Mouse (Mus musculus) midbrain, embryonic 14.5 days (tissue): ENCODE results near the gene Slc15a1. TPM values are rescaled to one million over a fixed set of nuclear protein-coding genes. Genes with fewer than 3 reads are reported as not detected.

Experiments used
- ATAC-seq: fragments of 200-750 bp; cut with Nextera tagmentation; 2 replicates; pipeline ENCODE4 v1.8.0; 2017; ENCODE audit warnings: moderate number of reproducible peaks, moderate library complexity; ENCODE audit not compliant: low FRiP score, low TSS enrichment
- DNase-seq: peaks from one replicate; pipeline ENCODE4 v3.0.0-alpha.2; 2015
- H3K27ac ChIP-seq: fragments of 300-500 bp; sonication (generic); replicated peaks from 2 replicates; pipeline ENCODE4 v1.5.1; 2014; ENCODE audit warnings: mild to moderate bottlenecking, low read depth, low read length, moderate library complexity
- H3K27me3 ChIP-seq: fragments of 300-500 bp; sonication (generic); 2 replicates; pipeline ENCODE4 v1.6.1; 2014; ENCODE audit warnings: low read length, control low read depth, mixed read lengths; ENCODE audit not compliant: control insufficient read depth, insufficient read depth
- H3K36me3 ChIP-seq: fragments of 300-500 bp; sonication (generic); 2 replicates; pipeline ENCODE4 v1.6.1; 2014; ENCODE audit warnings: low read length, control low read depth; ENCODE audit not compliant: control insufficient read depth, insufficient read depth
- H3K4me1 ChIP-seq: fragments of 300-500 bp; sonication (generic); 2 replicates; pipeline ENCODE4 v1.6.1; 2014; ENCODE audit warnings: mild to moderate bottlenecking, antibody characterized with exemption, low read length, control low read depth; ENCODE audit not compliant: control insufficient read depth, insufficient read depth
- H3K4me2 ChIP-seq: fragments of 300-500 bp; sonication (generic); 2 replicates; pipeline ENCODE4 v1.6.1; 2014; ENCODE audit warnings: mild to moderate bottlenecking, low read length, moderate library complexity
- H3K4me3 ChIP-seq: fragments of 300-500 bp; sonication (generic); replicated peaks from 2 replicates; pipeline ENCODE4 v1.5.1; 2014; ENCODE audit warnings: low read depth, low read length
- H3K9ac ChIP-seq: fragments of 300-500 bp; sonication (generic); replicated peaks from 2 replicates; pipeline ENCODE4 v1.6.1; 2014; ENCODE audit warnings: mild to moderate bottlenecking, low read length, moderate library complexity
- H3K9me3 ChIP-seq: fragments of 300-500 bp; sonication (generic); 2 replicates; pipeline ENCODE4 v1.6.1; 2016; ENCODE audit warnings: low read length, control low read depth, mixed read lengths; ENCODE audit not compliant: control insufficient read depth
- WGBS: fragments of 180-500 bp; shearing (Covaris S2); extraction: QIAGEN DNeasy Blood & Tissue Kit; methylation state at CpG from one replicate; pipeline ENCODE4 v1.1.7; 2014; 5-methylcytosine and 5-hydroxymethylcytosine counted together
- polyA plus RNA-seq: library from polyadenylated mRNA; unstranded; fragments of >200 nt; fragmentation: Nextera tagmentation; extraction: Ambion mirVana; gene quantifications from 2 replicates; pipeline ENCODE4 v1.2.1, GENCODE M21; 2014

The Slc15a1 gene
- polyA plus RNA-seq, 1 experiment from 2014 or later, result not detected

DNA sequence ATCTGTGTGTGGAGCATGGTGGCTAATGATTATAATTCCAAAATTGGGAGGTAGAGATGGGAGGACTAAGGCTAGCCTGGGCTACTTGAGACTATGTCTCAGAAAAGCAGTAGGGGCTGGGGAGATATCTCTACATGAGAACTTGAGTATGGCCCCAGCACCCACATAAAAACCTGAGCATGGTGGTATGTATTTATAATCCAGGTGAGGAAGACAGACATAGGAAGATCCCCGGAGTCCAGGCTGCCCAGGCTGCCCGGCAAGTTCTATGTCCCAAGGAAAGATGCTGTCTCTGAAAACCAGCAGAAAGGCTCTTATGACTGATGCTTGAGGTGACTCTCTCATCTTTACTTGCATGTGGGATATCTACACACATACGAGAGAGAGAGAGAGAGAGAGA lies 68.6 kb downstream of the Slc15a1 start:
- ATAC-seq (no peak), DNase-seq (no peak)
- Histone ChIP-seq H3K4me2 (no peak overlapping the region), H3K9ac (no peak overlapping the region), H3K36me3 (no peaks in the 10 kb centered on the region), H3K4me1 (no peaks in the 10 kb centered on the region), H3K27me3 (no peaks in the 10 kb centered on the region), H3K27ac (no peak overlapping the region), H3K9me3 (no peaks in the 10 kb centered on the region), H3K4me3 (no peak overlapping the region)
- WGBS, result 92% methylated on average over 3 of the region's 3 CpGs

GRCm38 (mm10) chr14:121435794-121436193 lies 69.3 kb downstream of the Slc15a1 start:
- ATAC-seq (no peak), DNase-seq (no peak)
- Histone ChIP-seq H3K4me2 (no peak overlapping the region), H3K4me1 (no peaks in the 10 kb centered on the region), H3K4me3 (no peak overlapping the region), H3K36me3 (no peaks in the 10 kb centered on the region), H3K27me3 (no peaks in the 10 kb centered on the region), H3K9me3 (no peaks in the 10 kb centered on the region), H3K27ac (no peak overlapping the region), H3K9ac (no peak overlapping the region)
- 63% methylated on average over 6 of the region's 6 CpGs for WGBS

GRCm38 (mm10) chr14:121431261-121431660 lies 73.8 kb downstream of the Slc15a1 start:
- DNase-seq (no peak), ATAC-seq (no peak)
- H3K4me2 ChIP-seq, result no peak overlapping the region
- no peaks in the 10 kb centered on the region for H3K4me1 ChIP-seq
- H3K27me3 ChIP-seq, result no peaks in the 10 kb centered on the region
- H3K36me3 ChIP-seq, result no peaks in the 10 kb centered on the region
- no peak overlapping the region for H3K4me3 ChIP-seq
- no peak overlapping the region for H3K27ac ChIP-seq
- H3K9ac ChIP-seq, result no peak overlapping the region
- H3K9me3 ChIP-seq, result no peaks in the 10 kb centered on the region
- 85% methylated on average over 7 of the region's 7 CpGs for WGBS

- 82% methylated on average over 17 of the region's 17 CpGs for WGBS
- no peaks in the 10 kb centered on the region for H3K4me1 ChIP-seq
- no peak overlapping the region for H3K4me2 ChIP-seq
- H3K27ac ChIP-seq, result no peak overlapping the region
- no peaks in the 10 kb centered on the region for H3K9me3 ChIP-seq
- no peaks in the 10 kb centered on the region for H3K36me3 ChIP-seq
- no peaks in the 10 kb centered on the region for H3K27me3 ChIP-seq
- DNase-seq, result no peak
- H3K9ac ChIP-seq, result no peak overlapping the region
- ATAC-seq, result no peak
- H3K4me3 ChIP-seq, result no peak overlapping the region
Measured at GRCm38 (mm10) chr14:121429854-121430535, 75.1 kb downstream of the Slc15a1 start.

DNA sequence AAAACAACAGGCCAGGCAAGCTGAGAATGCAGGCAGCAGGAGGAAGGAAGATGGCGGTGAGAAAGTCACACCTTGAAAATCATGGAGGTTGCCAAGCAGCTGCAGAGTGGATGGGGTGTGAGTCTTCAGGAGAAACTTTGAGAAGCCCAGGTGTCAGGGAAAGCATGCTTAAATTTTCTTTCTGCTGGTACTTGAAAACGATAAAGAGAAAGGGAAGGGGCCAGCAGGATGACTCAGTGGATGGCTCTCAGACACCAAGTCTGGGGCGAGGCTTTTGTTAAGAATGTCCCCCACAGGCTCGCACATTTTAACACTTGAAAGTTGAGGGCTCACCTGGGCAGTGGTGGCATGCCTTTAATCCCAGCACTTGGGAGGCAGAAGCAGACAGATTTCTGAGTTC lies 76.9 kb downstream of the Slc15a1 start:
- H3K27ac ChIP-seq, result no peak overlapping the region
- 94% methylated on average over 4 of the region's 4 CpGs for WGBS
- H3K4me3 ChIP-seq, result no peak overlapping the region
- no peaks in the 10 kb centered on the region for H3K9me3 ChIP-seq
- no peaks in the 10 kb centered on the region for H3K36me3 ChIP-seq
- DNase-seq (no peak), ATAC-seq (no peak)
- no peaks in the 10 kb centered on the region for H3K4me1 ChIP-seq
- H3K27me3 ChIP-seq, result no peaks in the 10 kb centered on the region
- no peak overlapping the region for H3K4me2 ChIP-seq
- H3K9ac ChIP-seq, result no peak overlapping the region

GRCm38 (mm10) chr14:121426743-121427142 lies 78.3 kb downstream of the Slc15a1 start:
- no peak overlapping the region for H3K27ac ChIP-seq
- H3K4me3 ChIP-seq, result no peak overlapping the region
- DNase-seq, result no peak
- no peaks in the 10 kb centered on the region for H3K27me3 ChIP-seq
- H3K9me3 ChIP-seq, result no peaks in the 10 kb centered on the region
- no peak for ATAC-seq
- no peaks in the 10 kb centered on the region for H3K36me3 ChIP-seq
- no peak overlapping the region for H3K9ac ChIP-seq
- H3K4me1 ChIP-seq, result no peaks in the 10 kb centered on the region
- H3K4me2 ChIP-seq, result no peak overlapping the region

DNA sequence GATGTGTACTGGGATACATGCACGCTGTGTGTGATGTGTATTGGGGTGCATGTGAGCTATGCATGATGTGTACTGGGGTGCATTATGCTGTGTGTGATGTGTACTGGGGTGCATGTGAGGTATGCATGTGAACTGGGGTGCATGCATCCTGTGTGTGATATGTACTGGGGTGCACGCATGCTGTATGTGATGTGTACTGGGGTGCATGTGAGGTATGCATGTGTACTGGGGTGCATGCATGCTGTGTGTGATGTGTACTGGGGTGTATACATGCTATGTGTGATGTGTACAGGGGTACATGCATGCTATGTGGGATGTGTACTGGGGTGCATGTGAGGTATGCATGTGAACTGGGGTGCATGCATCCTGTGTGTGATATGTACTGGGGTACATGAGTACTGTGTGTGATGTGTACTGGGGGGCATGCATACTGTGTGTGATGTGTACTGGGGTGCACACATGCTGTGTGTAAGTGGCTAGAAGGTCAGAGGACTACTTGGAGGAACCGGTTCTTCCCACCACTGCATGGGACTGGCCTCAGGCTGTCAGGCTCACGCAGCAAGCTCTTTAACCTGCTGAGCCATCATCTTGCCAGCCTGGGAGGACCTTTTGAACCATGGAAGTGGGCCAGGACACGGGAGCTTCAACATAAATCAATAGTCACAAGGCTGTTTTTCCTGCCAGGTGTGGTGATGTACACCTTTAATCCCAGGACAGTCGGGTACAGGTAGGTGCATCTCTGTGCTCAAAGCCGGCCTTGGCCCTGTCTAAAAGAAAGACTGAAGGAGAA lies 79.9 kb downstream of the Slc15a1 start:
- no peak overlapping the region for H3K4me2 ChIP-seq
- no peaks in the 10 kb centered on the region for H3K36me3 ChIP-seq
- 82% methylated on average over 7 of the region's 7 CpGs for WGBS
- DNase-seq, result no peak
- ATAC-seq, result no peak
- H3K27me3 ChIP-seq, result no peaks in the 10 kb centered on the region
- H3K9ac ChIP-seq, result no peak overlapping the region
- no peak overlapping the region for H3K27ac ChIP-seq
- no peak overlapping the region for H3K4me3 ChIP-seq
- 0 out of 2 replicates have a peak, but pooled peaks cover 4% of the 10 kb centered on the region for H3K9me3 ChIP-seq
- H3K4me1 ChIP-seq, result no peaks in the 10 kb centered on the region

DNA sequence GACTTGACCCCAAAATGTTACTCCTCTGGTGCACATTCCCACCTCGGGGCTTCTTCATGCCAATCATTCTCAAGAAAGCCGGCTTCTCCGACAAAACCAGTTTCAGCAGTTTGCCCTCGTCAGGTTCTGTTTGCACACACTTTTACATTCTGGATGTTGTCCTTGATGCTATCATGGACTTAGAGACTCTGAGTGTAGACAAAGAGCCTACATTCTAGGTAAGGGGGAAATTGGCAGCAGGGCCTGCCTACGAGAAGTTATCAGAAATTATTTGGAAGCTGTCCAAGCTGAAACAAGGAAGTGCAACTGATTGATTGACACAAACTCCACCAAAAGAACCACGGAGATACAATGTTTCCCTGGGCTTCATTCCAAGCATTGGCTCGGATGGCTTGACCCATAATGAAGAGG lies 81.7 kb downstream of the Slc15a1 start:
- no peaks in the 10 kb centered on the region for H3K27me3 ChIP-seq
- DNase-seq (no peak), ATAC-seq (no peak)
- H3K27ac ChIP-seq, result no peak overlapping the region
- H3K4me3 ChIP-seq, result no peak overlapping the region
- H3K9ac ChIP-seq, result no peak overlapping the region
- no peaks in the 10 kb centered on the region for H3K4me1 ChIP-seq
- WGBS, result 77% methylated on average over 7 of the region's 7 CpGs
- no peaks in the 10 kb centered on the region for H3K36me3 ChIP-seq
- no peak overlapping the region for H3K4me2 ChIP-seq
- 0 out of 2 replicates have a peak, but pooled peaks cover 4% of the 10 kb centered on the region for H3K9me3 ChIP-seq
